Mouse (Mus musculus): Measurements from ENCODE around the gene Ncbp3.

- no peak for TF ChIP-seq CTCF (IDR thresholded peaks at IDR 0.05; ENCODE audit: low read depth)
- no peak for TF ChIP-seq EP300 (IDR thresholded peaks at IDR 0.05; ENCODE audit: low read depth)
Measured at GRCm38 (mm10) chr11:73014831-73015344, 32.7 kb upstream of the Ncbp3 start.

Measured in heart, postnatal 0 days (tissue).